Mouse (Mus musculus): ENCODE results near the gene Adarb1. TPM values are rescaled to one million over a fixed set of nuclear protein-coding genes. Genes with fewer than 3 reads are reported as not detected.

Gene Adarb1
- polyA plus RNA-seq, 1 experiment from 2014 or later: 20.6 TPM

DNA sequence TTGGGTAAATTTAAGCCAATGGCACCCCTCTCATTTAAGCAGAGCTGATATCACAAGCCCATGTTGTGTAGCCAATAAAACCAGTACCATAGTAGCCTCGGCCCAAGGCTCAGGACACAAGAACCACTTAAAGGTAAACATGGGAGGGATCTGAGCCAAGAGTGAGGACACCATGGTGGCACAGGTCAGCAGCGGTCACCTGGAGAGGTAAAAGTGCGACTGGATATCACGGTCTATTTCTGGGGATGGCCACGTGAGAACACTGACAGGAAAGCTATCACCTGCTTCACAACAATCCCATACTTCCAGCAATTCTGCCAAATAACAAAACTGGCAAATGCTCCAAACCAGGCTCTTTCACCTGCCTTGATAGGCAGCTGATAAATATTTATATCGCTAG, 17.0 kb downstream of the Adarb1 start:
- H3K36me3 ChIP-seq (ENCODE audit: control insufficient read depth, insufficient read depth, low read length): no peaks in the 10 kb centered on the region
- H3K27me3 ChIP-seq (replicated peaks; ENCODE audit: control insufficient read depth, insufficient read depth, low read length): no peaks in the 10 kb centered on the region
- no peak for ATAC-seq
- no peak overlapping the region for H3K9ac ChIP-seq (ENCODE audit: low read depth, low read length)
- no peak overlapping the region for H3K4me2 ChIP-seq (ENCODE audit: low read length)
- H3K9me3 ChIP-seq (ENCODE audit: control insufficient read depth, low read length): no peaks in the 10 kb centered on the region
- no peak overlapping the region for H3K27ac ChIP-seq (ENCODE audit: low read depth, low read length)
- no peak overlapping the region for H3K4me3 ChIP-seq (ENCODE audit: low read length)
- WGBS: 98% methylated on average over 6 of the region's 6 CpGs
- H3K4me1 ChIP-seq (ENCODE audit: control insufficient read depth, insufficient read depth, low read depth, low read length): no peaks in the 10 kb centered on the region

DNA sequence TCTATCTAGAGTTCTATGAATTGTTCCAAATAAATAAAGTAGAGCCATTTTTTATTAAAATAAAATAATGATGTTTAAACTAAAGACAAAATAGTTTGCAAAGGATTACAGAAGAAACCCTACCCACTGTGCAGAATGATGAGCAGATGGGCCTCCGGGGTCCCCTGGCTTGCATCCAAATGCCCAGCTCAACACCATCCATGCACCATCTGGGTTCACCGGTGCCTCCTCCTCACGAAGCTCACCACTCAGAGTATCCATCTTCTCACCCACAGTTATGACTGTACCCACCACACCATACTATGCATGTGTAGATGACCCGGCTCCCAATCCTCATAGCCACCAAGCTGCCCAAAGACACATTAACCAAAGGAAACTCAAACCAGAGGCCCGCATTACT, 18.1 kb downstream of the Adarb1 start:
- Histone ChIP-seq H3K27me3 (replicated peaks; ENCODE audit: control insufficient read depth, insufficient read depth, low read length) (no peaks in the 10 kb centered on the region), H3K9me3 (ENCODE audit: control insufficient read depth, low read length) (no peaks in the 10 kb centered on the region), H3K4me3 (ENCODE audit: low read length) (no peak overlapping the region), H3K4me2 (ENCODE audit: low read length) (no peak overlapping the region), H3K36me3 (ENCODE audit: control insufficient read depth, insufficient read depth, low read length) (no peaks in the 10 kb centered on the region), H3K4me1 (ENCODE audit: control insufficient read depth, insufficient read depth, low read depth, low read length) (no peaks in the 10 kb centered on the region), H3K9ac (ENCODE audit: low read depth, low read length) (no peak overlapping the region), H3K27ac (ENCODE audit: low read depth, low read length) (no peak overlapping the region)
- peak; percentile 63; the same call in 1 of the 2 replicates for ATAC-seq
- WGBS: 75% methylated on average over 5 of the region's 5 CpGs

- H3K27ac ChIP-seq (ENCODE audit: low read depth, low read length): no peak overlapping the region
- H3K9ac ChIP-seq (ENCODE audit: low read depth, low read length): no peak overlapping the region
- no peaks in the 10 kb centered on the region for H3K27me3 ChIP-seq (replicated peaks; ENCODE audit: control insufficient read depth, insufficient read depth, low read length)
- no peaks in the 10 kb centered on the region for H3K4me1 ChIP-seq (ENCODE audit: control insufficient read depth, insufficient read depth, low read depth, low read length)
- H3K36me3 ChIP-seq (ENCODE audit: control insufficient read depth, insufficient read depth, low read length): no peaks in the 10 kb centered on the region
- no peak for ATAC-seq
- H3K4me2 ChIP-seq (ENCODE audit: low read length): no peak overlapping the region
- H3K4me3 ChIP-seq (ENCODE audit: low read length): no peak overlapping the region
- H3K9me3 ChIP-seq (ENCODE audit: control insufficient read depth, low read length): no peaks in the 10 kb centered on the region
- WGBS: 67% methylated on average over 3 of the region's 3 CpGs
Observed at GRCm38 (mm10) chr10:77398082-77398481, 20.0 kb downstream of the Adarb1 start.

GRCm38 (mm10) chr10:77397056-77397642, 20.9 kb downstream of the Adarb1 start:
- Histone ChIP-seq H3K4me3 (ENCODE audit: low read length) (no peak overlapping the region), H3K9me3 (ENCODE audit: control insufficient read depth, low read length) (no peaks in the 10 kb centered on the region), H3K36me3 (ENCODE audit: control insufficient read depth, insufficient read depth, low read length) (no peaks in the 10 kb centered on the region), H3K27me3 (replicated peaks; ENCODE audit: control insufficient read depth, insufficient read depth, low read length) (no peaks in the 10 kb centered on the region), H3K4me2 (ENCODE audit: low read length) (no peak overlapping the region), H3K4me1 (ENCODE audit: control insufficient read depth, insufficient read depth, low read depth, low read length) (no peaks in the 10 kb centered on the region), H3K9ac (ENCODE audit: low read depth, low read length) (no peak overlapping the region), H3K27ac (ENCODE audit: low read depth, low read length) (no peak overlapping the region)
- WGBS: 85% methylated on average over 6 of the region's 6 CpGs
- ATAC-seq: peak; percentile 69

DNA sequence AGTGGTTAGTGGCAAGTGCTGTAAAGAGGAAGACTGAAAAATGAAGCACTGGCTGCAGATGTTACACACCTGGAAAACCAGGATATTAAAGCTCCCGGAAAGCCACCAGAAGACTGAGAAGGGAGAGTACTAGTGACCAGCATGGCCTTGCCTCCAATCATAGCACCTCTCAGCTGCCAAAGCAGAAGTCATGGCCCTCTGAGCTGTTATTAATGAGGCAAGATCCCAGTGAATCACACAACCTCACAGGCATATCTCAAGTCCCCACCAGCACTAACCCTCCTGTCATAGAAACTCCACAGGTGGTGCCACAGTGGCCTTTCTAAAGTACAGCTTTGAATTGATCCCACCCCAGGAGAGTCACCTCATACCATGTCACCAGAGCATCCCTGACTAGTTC, 22.1 kb downstream of the Adarb1 start:
- no peak for ATAC-seq
- 85% methylated on average over 1 of the region's 1 CpGs for WGBS
- no peak overlapping the region for H3K4me2 ChIP-seq (ENCODE audit: low read length)
- no peak overlapping the region for H3K27ac ChIP-seq (ENCODE audit: low read depth, low read length)
- H3K4me1 ChIP-seq (ENCODE audit: control insufficient read depth, insufficient read depth, low read depth, low read length): no peaks in the 10 kb centered on the region
- H3K9me3 ChIP-seq (ENCODE audit: control insufficient read depth, low read length): no peaks in the 10 kb centered on the region
- no peak overlapping the region for H3K4me3 ChIP-seq (ENCODE audit: low read length)
- H3K27me3 ChIP-seq (replicated peaks; ENCODE audit: control insufficient read depth, insufficient read depth, low read length): no peaks in the 10 kb centered on the region
- no peaks in the 10 kb centered on the region for H3K36me3 ChIP-seq (ENCODE audit: control insufficient read depth, insufficient read depth, low read length)
- H3K9ac ChIP-seq (ENCODE audit: low read depth, low read length): no peak overlapping the region

DNA sequence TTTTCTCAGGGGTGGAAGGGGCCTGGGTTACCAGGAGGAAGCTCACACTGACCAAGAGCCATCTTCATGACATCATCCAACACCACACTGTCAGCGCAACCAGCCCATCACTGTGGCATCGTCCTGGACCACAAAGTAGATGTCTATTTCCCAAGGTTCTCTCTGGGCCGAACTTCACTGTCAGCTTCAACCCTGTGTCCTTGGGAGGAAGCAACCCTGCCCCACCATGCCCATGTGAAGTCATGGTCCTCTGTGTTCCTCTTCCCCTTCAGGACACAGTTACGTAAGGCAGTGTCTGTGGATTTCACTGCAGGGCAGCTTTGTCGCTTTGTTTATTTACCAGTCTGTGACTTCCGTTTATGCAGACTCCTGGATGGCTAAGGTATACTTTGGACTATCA, 27.0 kb downstream of the Adarb1 start:
- no peak overlapping the region for H3K4me3 ChIP-seq (ENCODE audit: low read length)
- no peak overlapping the region for H3K4me2 ChIP-seq (ENCODE audit: low read length)
- ATAC-seq: no peak
- H3K9ac ChIP-seq (ENCODE audit: low read depth, low read length): no peak overlapping the region
- WGBS: 92% methylated on average over 6 of the region's 6 CpGs
- H3K36me3 ChIP-seq (ENCODE audit: control insufficient read depth, insufficient read depth, low read length): no peaks in the 10 kb centered on the region
- H3K27ac ChIP-seq (ENCODE audit: low read depth, low read length): no peak overlapping the region
- no peaks in the 10 kb centered on the region for H3K27me3 ChIP-seq (replicated peaks; ENCODE audit: control insufficient read depth, insufficient read depth, low read length)
- H3K9me3 ChIP-seq (ENCODE audit: control insufficient read depth, low read length): no peaks in the 10 kb centered on the region
- no peaks in the 10 kb centered on the region for H3K4me1 ChIP-seq (ENCODE audit: control insufficient read depth, insufficient read depth, low read depth, low read length)

- no peak for ATAC-seq
- H3K4me1 ChIP-seq (ENCODE audit: control insufficient read depth, insufficient read depth, low read depth, low read length): no peaks in the 10 kb centered on the region
- no peak overlapping the region for H3K27ac ChIP-seq (ENCODE audit: low read depth, low read length)
- no peak overlapping the region for H3K4me2 ChIP-seq (ENCODE audit: low read length)
- no peaks in the 10 kb centered on the region for H3K27me3 ChIP-seq (replicated peaks; ENCODE audit: control insufficient read depth, insufficient read depth, low read length)
- H3K9me3 ChIP-seq (ENCODE audit: control insufficient read depth, low read length): no peaks in the 10 kb centered on the region
- H3K36me3 ChIP-seq (ENCODE audit: control insufficient read depth, insufficient read depth, low read length): no peaks in the 10 kb centered on the region
- no peak overlapping the region for H3K9ac ChIP-seq (ENCODE audit: low read depth, low read length)
- 95% methylated on average over 1 of the region's 1 CpGs for WGBS
- H3K4me3 ChIP-seq (ENCODE audit: low read length): no peak overlapping the region
Observed at GRCm38 (mm10) chr10:77387558-77387957, 30.5 kb downstream of the Adarb1 start.

GRCm38 (mm10) chr10:77385731-77386130, 32.3 kb downstream of the Adarb1 start:
- Histone ChIP-seq H3K27ac (ENCODE audit: low read depth, low read length) (no peak overlapping the region), H3K9me3 (ENCODE audit: control insufficient read depth, low read length) (no peaks in the 10 kb centered on the region), H3K4me1 (ENCODE audit: control insufficient read depth, insufficient read depth, low read depth, low read length) (no peaks in the 10 kb centered on the region), H3K9ac (ENCODE audit: low read depth, low read length) (no peak overlapping the region), H3K4me2 (ENCODE audit: low read length) (no peak overlapping the region), H3K36me3 (ENCODE audit: control insufficient read depth, insufficient read depth, low read length) (no peaks in the 10 kb centered on the region), H3K27me3 (replicated peaks; ENCODE audit: control insufficient read depth, insufficient read depth, low read length) (no peaks in the 10 kb centered on the region), H3K4me3 (ENCODE audit: low read length) (no peak overlapping the region)
- 78% methylated on average over 4 of the region's 4 CpGs for WGBS
- no peak for ATAC-seq

- ATAC-seq: no peak
- WGBS: 83% methylated on average over 8 of the region's 8 CpGs
Observed at GRCm38 (mm10) chr10:77383045-77383444, 35.0 kb downstream of the Adarb1 start.

GRCm38 (mm10) chr10:77381191-77381590, 36.9 kb downstream of the Adarb1 start:
- Histone ChIP-seq H3K4me2 (ENCODE audit: low read length) (no peak overlapping the region), H3K36me3 (ENCODE audit: control insufficient read depth, insufficient read depth, low read length) (no peaks in the 10 kb centered on the region), H3K4me3 (ENCODE audit: low read length) (no peak overlapping the region), H3K27ac (ENCODE audit: low read depth, low read length) (no peak overlapping the region), H3K9me3 (ENCODE audit: control insufficient read depth, low read length) (no peaks in the 10 kb centered on the region), H3K4me1 (ENCODE audit: control insufficient read depth, insufficient read depth, low read depth, low read length) (no peaks in the 10 kb centered on the region), H3K27me3 (replicated peaks; ENCODE audit: control insufficient read depth, insufficient read depth, low read length) (no peaks in the 10 kb centered on the region), H3K9ac (ENCODE audit: low read depth, low read length) (no peak overlapping the region)
- WGBS: 62% methylated on average over 2 of the region's 2 CpGs
- ATAC-seq: no peak

More at GRCm38 (mm10) chr10:77383045-77383444, 35.0 kb downstream of the Adarb1 start:
- no peak overlapping the region for H3K27ac ChIP-seq (ENCODE audit: low read depth, low read length)
- H3K27me3 ChIP-seq (replicated peaks; ENCODE audit: control insufficient read depth, insufficient read depth, low read length): no peaks in the 10 kb centered on the region
- H3K4me2 ChIP-seq (ENCODE audit: low read length): no peak overlapping the region
- H3K36me3 ChIP-seq (ENCODE audit: control insufficient read depth, insufficient read depth, low read length): no peaks in the 10 kb centered on the region
- H3K9ac ChIP-seq (ENCODE audit: low read depth, low read length): no peak overlapping the region
- no peaks in the 10 kb centered on the region for H3K4me1 ChIP-seq (ENCODE audit: control insufficient read depth, insufficient read depth, low read depth, low read length)
- no peaks in the 10 kb centered on the region for H3K9me3 ChIP-seq (ENCODE audit: control insufficient read depth, low read length)
- no peak overlapping the region for H3K4me3 ChIP-seq (ENCODE audit: low read length)

Measured in hindbrain, embryonic 16.5 days (tissue).